In genomic region chr8:120630848-120631247, GRCm38 (mm10) we compare ENCODE assay signal across 29 mouse cellular contexts. TPM values are rescaled to one million over a fixed set of nuclear protein-coding genes. Genes with fewer than 3 reads are reported as not detected.
DNase-seq lines count a peak whose midpoint lies in the region; ATAC-seq and TF ChIP-seq lines count a peak whose summit lies in the region.
"Had no signal": no experiment of that assay in that cellular context is flagged by ENCODE, and none has a peak within 500 bp of the region (broad histone marks: within the 10 kb centered on the region; RNA-seq: fewer than 3 reads in every experiment).

No protein-coding gene starts in this region.

- H3K4me3 ChIP-seq in layer of hippocampus, adult 2 months = no peak overlapping the region
- H3K4me3 ChIP-seq in E14TG2a.4 (replicated peaks; ENCODE audit: low read length) (peak overlapping the region; percentile 61), ES-E14 (ENCODE audit: insufficient read depth in 1 of 2, low read depth in 1 of 2, low read length in 2 of 2, poor library complexity in 1 of 2, severe bottlenecking in 1 of 2) (no peak overlapping the region)
- H3K4me3 ChIP-seq in forebrain, embryonic 11.5 days (ENCODE audit: low read depth, low read length) = no peak overlapping the region
- H3K4me3 ChIP-seq: embryonic facial prominence, embryonic 12.5 days; embryonic facial prominence, embryonic 15.5 days; forebrain, embryonic 12.5 days; forebrain, embryonic 15.5 days; heart, embryonic 12.5 days; heart, embryonic 15.5 days; hindbrain, embryonic 10.5 days; hindbrain, embryonic 13.5 days; intestine, embryonic 15.5 days had no signal

- H3K9me3 ChIP-seq in E14TG2a.4 (ENCODE audit: low read length) (no peaks in the 10 kb centered on the region), ES-E14 (ENCODE audit: control insufficient read depth, insufficient read depth, low read depth, low read length) (no peaks in the 10 kb centered on the region)
- H3K9me3 ChIP-seq in forebrain, embryonic 11.5 days (ENCODE audit: control insufficient read depth, low read length) = no peaks in the 10 kb centered on the region
- H3K9me3 ChIP-seq: embryonic facial prominence, embryonic 15.5 days; forebrain, embryonic 12.5 days; forebrain, embryonic 15.5 days; G1E; heart, embryonic 15.5 days; hindbrain, embryonic 13.5 days; intestine, embryonic 15.5 days had no signal

- no peak for DNase-seq in layer of hippocampus, adult 2 months (ENCODE audit: low spot score in 2 of 2)
- DNase-seq in layer of hippocampus, postnatal 14 days (ENCODE audit: low spot score in 2 of 2) = no peak
- no peak for DNase-seq in ES-E14 (ENCODE audit: low read depth, low spot score)
- DNase-seq in forebrain, embryonic 11.5 days (ENCODE audit: low spot score) = no peak
- no peak for DNase-seq in cerebellum, postnatal 25 days
- DNase-seq: adrenal gland, postnatal 10 days; adrenal gland, postnatal 36 days; cerebellum, adult 18-20 months; cerebellum, adult 9-10 months; cerebellum, postnatal 14 days; gastrocnemius, postnatal 25 days; heart, adult 18-20 months; heart, postnatal 10 days; heart, postnatal 36 days had no signal

- WGBS in forebrain, embryonic 11.5 days = 53% methylated on average over 6 of the region's 6 CpGs

- peak overlapping the region; percentile 78 for H3K27ac ChIP-seq in layer of hippocampus, adult 2 months
- H3K27ac ChIP-seq in ES-E14 (ENCODE audit: insufficient read depth, low read depth, low read length, poor library complexity, severe bottlenecking) = peak overlapping the region; percentile 45; the same call in 1 of the 2 replicates
- H3K27ac ChIP-seq in forebrain, embryonic 11.5 days (ENCODE audit: low read depth, low read length) = no peak overlapping the region
- H3K27ac ChIP-seq: embryonic facial prominence, embryonic 12.5 days; embryonic facial prominence, embryonic 15.5 days; forebrain, embryonic 12.5 days; forebrain, embryonic 15.5 days; heart, embryonic 15.5 days; hindbrain, embryonic 10.5 days; hindbrain, embryonic 13.5 days; intestine, embryonic 15.5 days had no signal

- in situ Hi-C loops in ES-E14 (cut with MboI; ENCODE audit: low sequenced_read_pairs in 2 of 2, unreplicated experiment in 2 of 2) = no loop called here

- H3K4me2 ChIP-seq in forebrain, embryonic 11.5 days (ENCODE audit: low read depth, low read length, severe bottlenecking) = no peak overlapping the region
- H3K4me2 ChIP-seq: embryonic facial prominence, embryonic 12.5 days; embryonic facial prominence, embryonic 15.5 days; forebrain, embryonic 12.5 days; forebrain, embryonic 15.5 days; heart, embryonic 12.5 days; heart, embryonic 15.5 days; hindbrain, embryonic 13.5 days; intestine, embryonic 15.5 days had no signal

- no peak for ATAC-seq in forebrain, embryonic 11.5 days (replicated peaks; ENCODE audit: low FRiP score)
- ATAC-seq: activated CD4-positive, CD25-positive, alpha-beta regulatory T cell, adult 4 months; forebrain, embryonic 15.5 days; hindbrain, embryonic 16.5 days; intestine, embryonic 15.5 days had no signal

- no peak overlapping the region for H3K9ac ChIP-seq in ES-E14 (ENCODE audit: insufficient read depth, low read depth, low read length, poor library complexity, severe bottlenecking)
- H3K9ac ChIP-seq in forebrain, embryonic 11.5 days (ENCODE audit: low read length) = no peak overlapping the region
- H3K9ac ChIP-seq: embryonic facial prominence, embryonic 12.5 days; embryonic facial prominence, embryonic 15.5 days; forebrain, embryonic 12.5 days; forebrain, embryonic 15.5 days; heart, embryonic 12.5 days; heart, embryonic 15.5 days; hindbrain, embryonic 13.5 days; intestine, embryonic 15.5 days had no signal

- H3K36me3 ChIP-seq in E14TG2a.4 (ENCODE audit: insufficient read depth, low read length) = peaks cover 15% of the 10 kb centered on the region; the same call in 1 of the 2 replicates
- H3K36me3 ChIP-seq in ES-E14 (ENCODE audit: control insufficient read depth, insufficient read depth, low read length, poor library complexity, severe bottlenecking) = no peaks in the 10 kb centered on the region
- H3K36me3 ChIP-seq in forebrain, embryonic 11.5 days (ENCODE audit: control insufficient read depth, insufficient read depth, low read length) = no peaks in the 10 kb centered on the region
- H3K36me3 ChIP-seq: embryonic facial prominence, embryonic 12.5 days; embryonic facial prominence, embryonic 15.5 days; forebrain, embryonic 12.5 days; forebrain, embryonic 15.5 days; G1E; heart, embryonic 12.5 days; heart, embryonic 15.5 days; hindbrain, embryonic 10.5 days; hindbrain, embryonic 13.5 days; intestine, embryonic 15.5 days had no signal

- peaks cover under 1% of the 10 kb centered on the region; the same call in 1 of the 2 replicates for H3K27me3 ChIP-seq in E14TG2a.4 (ENCODE audit: insufficient read depth, low read length)
- peaks cover 23% of the 10 kb centered on the region for H3K27me3 ChIP-seq in forebrain, embryonic 11.5 days (ENCODE audit: control insufficient read depth, insufficient read depth, low read length)
- H3K27me3 ChIP-seq: embryonic facial prominence, embryonic 15.5 days had no signal

- H3K4me1 ChIP-seq in E14TG2a.4 (replicated peaks; ENCODE audit: low read depth, low read length) (peaks cover 86% of the 10 kb centered on the region), ES-E14 (ENCODE audit: control insufficient read depth in 2 of 2, insufficient read depth in 2 of 2, low read length in 2 of 2, poor library complexity in 1 of 2) (peaks cover 7 to 37% of the 10 kb centered on the region in 2 experiments; a peak in 3 of 4 replicates)
- H3K4me1 ChIP-seq in forebrain, embryonic 11.5 days (replicated peaks; ENCODE audit: control insufficient read depth, insufficient read depth, low read length) = peaks cover 9% of the 10 kb centered on the region; the same call in 1 of the 2 replicates

- TF ChIP-seq CTCF in layer of hippocampus, adult 2 months (conservative IDR thresholded peaks at IDR 0.05) = no peak
- TF ChIP-seq CTCF in E14TG2a.4 (conservative IDR thresholded peaks at IDR 0.05; ENCODE audit: low read length) = no peak

TF ChIP-seq in ES-E14, 5 proteins besides CTCF, POLR2A, EP300 and RAD21:
- TF ChIP-seq HCFC1 (IDR thresholded peaks at IDR 0.05; ENCODE audit: borderline replicate concordance, insufficient read depth, low read length) = no peak
- no peak for TF ChIP-seq CHD2 (IDR thresholded peaks at IDR 0.05; ENCODE audit: low read depth, low read length)
- TF ChIP-seq ZNF384 (IDR thresholded peaks at IDR 0.05; ENCODE audit: low read depth, low read length) = no peak
- TF ChIP-seq MAFK (IDR thresholded peaks at IDR 0.05; ENCODE audit: insufficient read depth, low read depth, low read length) = no peak
- TF ChIP-seq ZC3H11A (IDR thresholded peaks at IDR 0.05; ENCODE audit: borderline replicate concordance, low read depth, low read length) = no peak

RNA-seq across cellular contexts. Expression of gene 1190005I06Rik, which starts 16.6 kb away (rescaled TPM):
- 10 to 100 TPM; 14.0 to 15.6 TPM for total RNA-seq in layer of hippocampus, adult 2 months (2021)
- total RNA-seq in layer of hippocampus, postnatal 14 days (2021) = 10 to 100 TPM in 1 of 2 experiments, 1 to 10 TPM in 1; 9.5 to 10.6 TPM
- total RNA-seq in ES-E14 (2012; rRNA removed) = 21.8 and 24.7 TPM in 2 replicates
- 1.6 and 2.3 TPM in 2 replicates for polyA plus RNA-seq in forebrain, embryonic 11.5 days (2014; fragmentation: Nextera tagmentation; extraction: Ambion mirVana)
- polyA plus RNA-seq: activated CD4-positive, CD25-positive, alpha-beta regulatory T cell, adult 4 months had no signal

RNA-seq across cellular contexts. Expression of gene Gm27021, which starts 37.0 kb away (rescaled TPM):
- total RNA-seq in layer of hippocampus, adult 2 months (2021) = under 1 TPM in 1 of 2 experiments, not detected in 1; 0.69 TPM
- total RNA-seq in layer of hippocampus, postnatal 14 days (2021) = 1 to 10 TPM in 1 of 2 experiments, under 1 TPM in 1; 0.55 to 1.2 TPM
- total RNA-seq in ES-E14 (2012; rRNA removed) = 0.49 TPM in 1 of 2 replicates, not detected in the other
- polyA plus RNA-seq in forebrain, embryonic 11.5 days (2014; fragmentation: Nextera tagmentation; extraction: Ambion mirVana) = 3.3 and 3.5 TPM in 2 replicates
- total RNA-seq: adrenal gland, postnatal 10 days; common myeloid progenitor, adult 5-6 weeks; G1E; gastrocnemius, adult 8-10 months; gastrocnemius, postnatal 25 days; heart, adult 18-20 months had no signal
- polyA plus RNA-seq: activated CD4-positive, CD25-positive, alpha-beta regulatory T cell, adult 4 months; heart, embryonic 12.5 days had no signal

RNA-seq across cellular contexts. Expression of gene Cox4i1, which starts 37.2 kb away (rescaled TPM):
- 1,000 to 10,000 TPM in 1 of 2 experiments, 100 to 1,000 TPM in 1; 991 to 1,040 TPM for total RNA-seq in layer of hippocampus, adult 2 months (2021)
- 1,000 to 10,000 TPM; 1,108 to 1,116 TPM for total RNA-seq in layer of hippocampus, postnatal 14 days (2021)
- total RNA-seq in ES-E14 (2012; rRNA removed) = 1,965 and 2,746 TPM in 2 replicates
- 812 and 850 TPM in 2 replicates for polyA plus RNA-seq in forebrain, embryonic 11.5 days (2014; fragmentation: Nextera tagmentation; extraction: Ambion mirVana)

RNA-seq across cellular contexts. Expression of gene Emc8, which starts 37.5 kb away (rescaled TPM):
- 10 to 100 TPM; 74.1 to 85.4 TPM for total RNA-seq in layer of hippocampus, adult 2 months (2021)
- 10 to 100 TPM; 66.7 to 82.0 TPM for total RNA-seq in layer of hippocampus, postnatal 14 days (2021)
- 328 and 332 TPM in 2 replicates for total RNA-seq in ES-E14 (2012; rRNA removed)
- polyA plus RNA-seq in forebrain, embryonic 11.5 days (2014; fragmentation: Nextera tagmentation; extraction: Ambion mirVana) = 307 and 321 TPM in 2 replicates

RNA-seq across cellular contexts. Expression of gene Gins2, which starts 41.7 kb away (rescaled TPM):
- total RNA-seq in layer of hippocampus, adult 2 months (2021) = 1 to 10 TPM; 5.2 to 6.2 TPM
- 1 to 10 TPM; 2.0 to 3.4 TPM for total RNA-seq in layer of hippocampus, postnatal 14 days (2021)
- total RNA-seq in ES-E14 (2012; rRNA removed) = 47.0 and 56.2 TPM in 2 replicates
- polyA plus RNA-seq in forebrain, embryonic 11.5 days (2014; fragmentation: Nextera tagmentation; extraction: Ambion mirVana) = 105 and 115 TPM in 2 replicates
